Mouse (Mus musculus) hindbrain, embryonic 12.5 days (tissue): Measurements from ENCODE around the gene Fam81b. TPM values are rescaled to one million over a fixed set of nuclear protein-coding genes. Genes with fewer than 3 reads are reported as not detected.
"Not testable (repeated sequence)": the region's sequence is repeated elsewhere in the genome, so short reads cannot be mapped to it uniquely, and the experiment has no call there.

Experiments used
- ATAC-seq: fragments of 200-750 bp; cut with Nextera tagmentation; 2 replicates; pipeline ENCODE4 v1.8.0; 2017; ENCODE audit warnings: moderate TSS enrichment; ENCODE audit not compliant: low FRiP score
- H3K27ac ChIP-seq: fragments of 300-500 bp; sonication (generic); 2 replicates; pipeline ENCODE4 v1.5.1; 2016; ENCODE audit warnings: mild to moderate bottlenecking
- H3K27me3 ChIP-seq: fragments of 300-500 bp; sonication (generic); 2 replicates; pipeline ENCODE4 v1.6.1; 2016; ENCODE audit warnings: mild to moderate bottlenecking
- H3K36me3 ChIP-seq: fragments of 300-500 bp; sonication (generic); 2 replicates; pipeline ENCODE4 v1.6.1; 2016; ENCODE audit warnings: mild to moderate bottlenecking
- H3K4me1 ChIP-seq: fragments of 300-500 bp; sonication (generic); 2 replicates; pipeline ENCODE4 v1.6.1; 2016
- H3K4me2 ChIP-seq: fragments of 300-500 bp; sonication (generic); replicated peaks from 2 replicates; pipeline ENCODE4 v1.6.1; 2016; ENCODE audit warnings: mild to moderate bottlenecking
- H3K4me3 ChIP-seq: fragments of 300-500 bp; sonication (generic); 2 replicates; pipeline ENCODE4 v1.5.1; 2016; ENCODE audit warnings: mild to moderate bottlenecking
- H3K9ac ChIP-seq: fragments of 300-500 bp; sonication (generic); 2 replicates; pipeline ENCODE4 v1.6.1; 2016; ENCODE audit warnings: mild to moderate bottlenecking, moderate library complexity
- H3K9me3 ChIP-seq: fragments of 300-500 bp; sonication (generic); replicated peaks from 2 replicates; pipeline ENCODE4 v1.6.1; 2016; ENCODE audit warnings: mild to moderate bottlenecking
- WGBS: fragments of 180-500 bp; shearing (Covaris S2); methylation state at CpG from one replicate; pipeline ENCODE4 v1.1.7; 2016; 5-methylcytosine and 5-hydroxymethylcytosine counted together
- polyA plus RNA-seq: library from polyadenylated mRNA; unstranded; fragments of >200 nt; fragmentation: Nextera tagmentation; extraction: Ambion mirVana; gene quantifications from 2 replicates; pipeline ENCODE4 v1.2.1, GENCODE M21; 2016

Gene Fam81b
- polyA plus RNA-seq, result 1.5 and 2.6 TPM in 2 replicates

DNA sequence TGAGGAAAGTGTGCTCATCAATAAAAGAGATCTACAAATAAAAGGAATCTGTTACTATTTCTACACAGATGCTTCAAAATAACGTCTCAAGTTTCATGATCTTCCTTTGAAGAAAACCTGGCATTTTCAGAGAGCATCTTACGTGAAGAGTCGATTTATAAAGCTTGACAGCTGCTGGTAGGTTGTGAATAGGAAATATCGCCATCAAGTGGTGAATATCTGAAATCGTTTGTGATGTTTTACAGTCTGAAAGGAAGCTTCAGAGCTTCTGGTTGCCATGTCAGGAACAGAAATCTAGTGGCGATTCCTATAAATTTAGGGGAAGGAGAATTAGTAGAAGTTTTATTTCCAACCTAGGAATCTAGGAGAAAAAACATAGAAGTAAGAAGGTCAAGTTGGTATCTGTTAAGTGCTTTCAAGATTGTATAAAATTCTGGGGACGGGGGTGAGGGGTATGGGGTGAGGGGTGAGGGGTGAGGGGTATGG lies at the start of gene Fam81b:
Fam81b (minus strand) TSS at position 436 of the 486 bp plus-strand sequence.
- H3K9me3 ChIP-seq, result no peaks in the 10 kb centered on the region
- no peak within 1 kb of the TSS for H3K4me2 ChIP-seq
- 42% methylated on average over 7 of the region's 7 CpGs for WGBS
- no peak within 1 kb of the TSS for H3K9ac ChIP-seq
- no peak within 1 kb of the TSS for H3K4me3 ChIP-seq
- H3K4me1 ChIP-seq, result no peaks in the 10 kb centered on the region
- no peak for ATAC-seq
- no peaks in the 10 kb centered on the region for H3K27me3 ChIP-seq
- H3K36me3 ChIP-seq, result no peaks in the 10 kb centered on the region
- no peak within 1 kb of the TSS for H3K27ac ChIP-seq

DNA sequence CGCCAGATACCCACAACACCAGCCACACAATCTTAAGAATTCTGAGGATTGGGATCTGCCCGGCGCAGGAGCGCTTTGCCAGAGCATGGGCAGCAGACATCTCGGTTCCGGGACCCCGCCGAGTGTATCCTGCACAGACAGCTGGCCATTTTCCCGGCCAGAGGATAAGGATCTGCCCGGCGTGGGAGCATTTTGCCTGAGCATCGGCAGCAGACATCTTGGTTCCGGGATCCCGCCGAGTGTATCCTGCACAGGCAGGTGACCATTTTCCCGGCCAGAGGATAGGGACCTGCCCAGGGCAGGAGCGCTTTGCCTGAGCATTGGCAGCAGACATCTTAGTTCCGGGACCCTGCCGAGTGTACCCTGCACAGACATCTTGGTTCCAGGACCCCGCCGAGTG lies 41.1 kb upstream of the Fam81b start:
- H3K9ac ChIP-seq, H3K27ac ChIP-seq, H3K4me1 ChIP-seq, H3K4me2 ChIP-seq, H3K4me3 ChIP-seq, H3K9me3 ChIP-seq, H3K27me3 ChIP-seq, ATAC-seq, H3K36me3 ChIP-seq: not testable (repeated sequence)
- 86% methylated on average over 21 of the region's 21 CpGs for WGBS

DNA sequence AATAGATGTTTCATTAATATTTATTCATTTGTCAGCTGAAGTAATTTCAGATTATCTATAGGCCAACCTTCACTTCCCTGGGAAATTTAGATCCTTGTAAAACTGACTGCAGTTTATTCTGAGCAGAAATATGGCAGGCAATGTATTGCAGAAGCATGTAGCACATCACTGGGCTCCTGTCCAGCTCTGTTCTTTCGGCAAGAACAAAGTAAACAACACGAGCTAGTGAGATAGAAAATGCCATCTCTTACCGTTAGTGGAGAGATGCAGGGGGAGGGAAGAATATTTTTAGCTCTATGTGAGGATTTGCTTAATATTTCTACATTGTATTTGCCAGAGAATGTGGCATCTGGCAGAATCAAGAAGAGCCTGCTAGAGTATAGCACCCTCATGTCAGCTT lies 13.8 kb upstream of the Fam81b start:
- Histone ChIP-seq H3K4me1 (no peaks in the 10 kb centered on the region), H3K27me3 (no peaks in the 10 kb centered on the region), H3K4me2 (no peak overlapping the region), H3K36me3 (no peaks in the 10 kb centered on the region), H3K4me3 (no peak overlapping the region), H3K27ac (no peak overlapping the region), H3K9ac (no peak overlapping the region), H3K9me3 (no peaks in the 10 kb centered on the region)
- 77% methylated on average over 3 of the region's 3 CpGs for WGBS
- no peak for ATAC-seq

DNA sequence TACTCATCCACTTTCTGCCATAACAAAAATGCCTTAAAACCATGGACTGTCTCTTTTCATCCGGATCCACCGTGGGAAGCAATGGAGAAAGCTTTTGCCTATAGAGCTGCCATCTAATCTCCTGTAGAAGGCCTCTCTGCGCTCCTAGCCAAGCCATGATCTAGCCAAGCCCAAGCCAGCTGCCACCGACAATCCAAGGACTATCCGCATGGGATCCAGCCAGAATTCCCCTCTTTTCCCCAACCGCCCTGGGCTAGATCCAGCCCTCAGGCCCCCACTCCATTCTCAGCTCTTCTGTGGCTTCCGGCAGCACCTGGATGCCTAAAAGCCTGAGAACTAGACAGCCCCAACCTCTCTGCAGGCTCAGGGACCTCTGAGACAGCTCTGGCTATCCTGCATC lies 6.7 kb upstream of the Fam81b start:
- 93% methylated on average over 7 of the region's 7 CpGs for WGBS
- no peak for ATAC-seq

DNA sequence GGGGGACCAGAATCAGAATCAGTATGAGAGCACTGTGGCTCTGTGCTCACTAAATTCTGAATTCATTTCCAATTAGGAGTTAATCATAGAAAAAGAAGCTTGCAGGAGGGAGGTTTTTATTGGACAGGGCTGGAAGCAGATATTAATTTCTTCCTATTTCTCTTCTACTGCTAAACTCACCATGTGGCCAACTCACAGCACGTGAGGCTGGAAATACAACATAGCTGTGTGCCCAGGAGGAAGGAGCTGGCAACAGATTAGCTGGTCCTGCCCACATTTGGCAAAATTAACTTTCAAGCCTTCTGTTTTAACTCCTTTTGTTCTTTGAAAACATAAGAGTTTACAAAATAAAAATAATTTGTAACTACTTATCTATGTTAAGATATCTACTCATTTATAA lies 3.9 kb upstream of the Fam81b start:
- WGBS, result 67% methylated on average over 1 of the region's 1 CpGs
- Histone ChIP-seq H3K4me2 (no peak overlapping the region), H3K9ac (no peak overlapping the region), H3K4me1 (no peaks in the 10 kb centered on the region), H3K9me3 (no peaks in the 10 kb centered on the region), H3K36me3 (no peaks in the 10 kb centered on the region), H3K27me3 (no peaks in the 10 kb centered on the region), H3K4me3 (no peak overlapping the region), H3K27ac (no peak overlapping the region)
- no peak for ATAC-seq

More for the DNA sequence above, 6.7 kb upstream of the Fam81b start:
- no peaks in the 10 kb centered on the region for H3K9me3 ChIP-seq
- H3K27me3 ChIP-seq, result no peaks in the 10 kb centered on the region
- no peak overlapping the region for H3K4me2 ChIP-seq
- no peaks in the 10 kb centered on the region for H3K4me1 ChIP-seq
- H3K36me3 ChIP-seq, result no peaks in the 10 kb centered on the region
- H3K9ac ChIP-seq, result no peak overlapping the region
- H3K27ac ChIP-seq, result no peak overlapping the region
- no peak overlapping the region for H3K4me3 ChIP-seq

DNA sequence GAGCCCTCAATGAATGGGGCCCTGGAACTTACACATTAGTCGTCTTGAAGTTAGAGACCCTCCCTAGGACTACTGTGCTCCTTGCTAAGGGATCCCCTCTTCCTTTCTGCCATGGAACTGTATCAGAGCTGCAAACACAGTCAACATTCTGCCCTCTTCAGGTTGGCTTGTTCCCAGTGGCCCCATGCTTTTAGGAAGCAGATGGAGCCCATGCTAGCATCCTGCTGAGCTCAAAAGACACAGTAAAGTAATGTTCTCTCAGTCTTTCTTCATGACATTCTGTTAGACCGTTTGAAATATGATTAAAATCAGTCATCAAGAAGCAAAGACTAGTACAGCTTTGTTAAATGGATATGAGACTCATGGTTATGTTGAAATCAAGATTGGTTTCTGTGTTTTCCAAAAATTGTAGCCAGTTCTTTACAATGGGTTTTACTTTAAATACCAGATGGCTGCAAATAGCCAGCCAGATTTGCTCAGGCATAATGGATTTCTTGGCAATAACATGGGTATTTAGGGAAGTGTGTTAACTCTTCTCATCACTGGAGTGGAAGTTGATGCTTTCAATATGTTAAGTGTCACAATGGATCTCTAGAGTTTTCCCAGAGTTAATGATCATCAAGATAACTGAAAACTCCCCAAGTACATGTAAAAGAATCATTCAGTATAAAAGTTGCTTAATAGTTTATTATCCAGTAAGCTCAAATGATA lies 938 bp upstream of the Fam81b start:
- WGBS, result 73% methylated on average over 2 of the region's 2 CpGs
- no peaks in the 10 kb centered on the region for H3K27me3 ChIP-seq
- ATAC-seq, result no peak

DNA sequence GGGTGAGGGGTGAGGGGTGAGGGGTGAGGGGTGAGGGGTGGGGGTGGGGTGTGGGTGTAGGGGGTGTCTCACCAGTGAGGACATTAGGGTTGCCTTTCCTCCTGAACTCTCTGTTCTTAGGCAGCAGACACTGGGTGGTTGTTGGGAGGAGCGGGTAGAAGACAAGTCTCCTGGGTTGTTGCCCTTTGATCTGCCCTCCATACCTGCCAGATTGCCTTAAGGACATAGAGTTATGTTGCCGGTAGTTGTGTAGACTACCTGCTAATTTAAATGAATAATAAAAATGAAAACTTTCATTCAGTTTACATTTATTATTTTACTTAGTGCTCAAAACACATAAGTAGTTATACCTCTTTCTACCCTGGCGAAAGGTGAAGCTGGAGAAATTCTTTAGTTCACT lies 369 bp upstream of the Fam81b start:
- no peaks in the 10 kb centered on the region for H3K27me3 ChIP-seq
- H3K36me3 ChIP-seq, result no peaks in the 10 kb centered on the region
- no peaks in the 10 kb centered on the region for H3K9me3 ChIP-seq
- no peaks in the 10 kb centered on the region for H3K4me1 ChIP-seq
- no peak overlapping the region for H3K4me2 ChIP-seq
- H3K9ac ChIP-seq, result no peak overlapping the region
- 98% methylated on average over 3 of the region's 3 CpGs for WGBS
- ATAC-seq, result no peak
- no peak overlapping the region for H3K4me3 ChIP-seq
- H3K27ac ChIP-seq, result no peak overlapping the region

More for the DNA sequence above, 938 bp upstream of the Fam81b start:
- Histone ChIP-seq H3K27ac (no peak overlapping the region), H3K9ac (no peak overlapping the region), H3K4me1 (no peaks in the 10 kb centered on the region), H3K9me3 (no peaks in the 10 kb centered on the region), H3K4me3 (no peak overlapping the region), H3K4me2 (no peak overlapping the region), H3K36me3 (no peaks in the 10 kb centered on the region)

DNA sequence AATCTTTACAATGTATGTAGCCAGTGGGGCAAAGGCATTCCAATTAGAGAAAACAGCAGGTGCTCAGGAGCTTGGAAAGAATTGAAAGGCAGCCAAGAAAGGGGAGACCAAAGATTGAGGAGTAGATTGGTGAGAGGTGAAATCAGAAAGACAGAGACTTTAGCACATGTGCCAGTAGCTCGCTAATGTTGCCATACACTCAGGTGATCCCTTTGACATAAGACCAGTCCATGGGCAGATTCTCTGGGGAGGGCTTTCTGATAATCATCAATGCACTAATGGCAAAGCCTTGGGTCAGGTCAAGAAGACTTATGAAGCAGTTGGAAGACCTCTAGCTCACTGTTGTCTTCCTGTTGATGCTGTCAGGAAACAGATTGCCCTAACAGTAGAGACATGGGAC lies 671 bp downstream of the Fam81b start:
- Histone ChIP-seq H3K4me3 (no peak overlapping the region), H3K36me3 (no peaks in the 10 kb centered on the region), H3K27me3 (no peaks in the 10 kb centered on the region), H3K4me2 (no peak overlapping the region), H3K9me3 (no peaks in the 10 kb centered on the region), H3K4me1 (no peaks in the 10 kb centered on the region), H3K27ac (no peak overlapping the region), H3K9ac (no peak overlapping the region)
- 88% methylated on average over 1 of the region's 1 CpGs for WGBS
- ATAC-seq, result no peak

DNA sequence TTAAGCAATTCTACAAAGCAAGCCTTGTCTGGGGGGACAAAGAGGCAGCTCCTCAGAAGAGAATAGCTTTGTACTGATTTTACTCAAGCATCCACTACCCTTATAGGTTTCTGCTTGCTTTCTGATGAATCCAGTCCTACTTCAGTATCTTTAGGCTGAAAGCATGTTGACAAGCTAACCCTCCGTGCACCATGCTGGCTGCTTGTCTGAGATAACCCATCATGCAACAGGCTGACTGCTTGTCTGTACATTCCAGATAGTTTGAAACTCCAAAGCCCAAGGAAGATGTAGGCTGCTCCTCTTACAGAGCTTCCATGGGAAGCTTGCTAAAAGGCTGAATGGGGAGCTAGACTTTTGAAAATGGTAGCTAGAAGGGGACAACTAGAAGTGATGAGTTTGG lies 1.7 kb downstream of the Fam81b start:
- no peaks in the 10 kb centered on the region for H3K36me3 ChIP-seq
- H3K4me1 ChIP-seq, result no peaks in the 10 kb centered on the region
- H3K4me3 ChIP-seq, result no peak overlapping the region
- H3K27me3 ChIP-seq, result no peaks in the 10 kb centered on the region
- no peak overlapping the region for H3K9ac ChIP-seq
- H3K4me2 ChIP-seq, result no peak overlapping the region
- H3K9me3 ChIP-seq, result no peaks in the 10 kb centered on the region
- no peak overlapping the region for H3K27ac ChIP-seq
- WGBS, result 90% methylated on average over 1 of the region's 1 CpGs
- ATAC-seq, result no peak

DNA sequence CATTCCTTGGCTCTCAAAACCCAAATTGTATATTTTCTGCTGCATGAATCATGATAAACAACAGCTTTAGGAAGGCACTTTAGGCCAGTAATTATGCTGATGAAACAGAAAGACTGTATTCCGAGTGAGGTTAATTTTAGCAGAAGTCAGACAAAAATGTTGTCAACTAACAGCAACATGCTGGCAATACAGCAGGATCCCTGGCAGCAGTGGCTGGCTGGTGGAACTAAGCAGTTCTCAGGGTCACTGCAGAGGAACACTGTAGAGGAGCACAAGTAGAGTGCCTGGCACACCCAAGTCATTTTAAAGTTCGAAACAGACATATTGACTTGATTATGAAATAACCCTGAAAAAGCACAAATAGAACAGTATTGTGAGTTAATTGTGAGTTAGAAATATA lies 2.8 kb downstream of the Fam81b start:
- Histone ChIP-seq H3K36me3 (no peaks in the 10 kb centered on the region), H3K4me1 (no peaks in the 10 kb centered on the region), H3K27me3 (no peaks in the 10 kb centered on the region), H3K9me3 (no peaks in the 10 kb centered on the region; the same call in 1 of the 2 replicates), H3K27ac (no peak overlapping the region), H3K4me2 (no peak overlapping the region), H3K9ac (no peak overlapping the region), H3K4me3 (no peak overlapping the region)
- no peak for ATAC-seq
- WGBS, result 85% methylated on average over 2 of the region's 2 CpGs

DNA sequence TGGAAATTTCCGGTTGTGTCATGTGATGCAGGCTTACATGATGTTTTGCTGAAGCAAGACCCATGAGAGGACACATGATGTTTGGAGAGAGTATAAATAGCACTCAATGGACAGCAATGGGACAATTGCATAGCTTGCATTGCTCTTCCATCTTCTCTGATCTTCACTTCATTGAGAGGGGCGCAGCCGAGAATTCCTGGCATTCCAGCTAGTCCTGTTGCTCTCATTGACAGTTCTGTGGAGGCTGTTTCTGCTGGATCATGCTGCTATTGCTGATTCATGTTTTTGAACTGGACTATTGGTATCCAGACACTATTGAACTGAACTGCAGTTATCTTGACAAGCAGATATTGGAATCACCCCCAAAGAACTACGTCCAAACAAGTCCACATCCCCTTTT lies 12.8 kb downstream of the Fam81b start:
- Histone ChIP-seq H3K27ac (no peak overlapping the region), H3K4me3 (no peak overlapping the region), H3K4me1 (no peaks in the 10 kb centered on the region), H3K9ac (no peak overlapping the region), H3K36me3 (no peaks in the 10 kb centered on the region), H3K27me3 (no peaks in the 10 kb centered on the region), H3K9me3 (no peaks in the 10 kb centered on the region; the same call in 1 of the 2 replicates), H3K4me2 (no peak overlapping the region)
- WGBS, result 73% methylated on average over 4 of the region's 4 CpGs
- no peak for ATAC-seq

DNA sequence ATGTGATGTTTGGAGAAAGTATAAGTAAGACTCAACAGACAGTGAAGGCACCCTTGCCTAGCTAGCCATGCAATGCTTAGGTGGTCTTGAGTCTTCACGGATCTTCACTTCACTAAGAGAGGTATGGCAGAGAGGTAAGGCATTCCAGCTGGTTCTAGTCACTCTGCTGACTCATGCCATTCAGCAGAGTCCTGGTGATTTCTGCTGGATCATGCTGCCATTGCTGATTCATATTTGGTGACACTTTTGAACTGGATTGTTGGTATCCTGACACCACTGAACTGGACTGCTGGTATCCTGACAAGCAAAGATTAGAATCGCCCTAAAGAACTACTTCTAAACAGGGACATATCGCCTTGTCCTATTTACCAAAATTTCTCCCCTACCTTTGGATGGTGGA lies 20.3 kb downstream of the Fam81b start:
- Histone ChIP-seq H3K27ac (no peak overlapping the region), H3K27me3 (no peaks in the 10 kb centered on the region), H3K9ac (no peak overlapping the region), H3K4me2 (no peak overlapping the region), H3K4me1 (no peaks in the 10 kb centered on the region), H3K4me3 (no peak overlapping the region), H3K36me3 (no peaks in the 10 kb centered on the region), H3K9me3 (no peaks in the 10 kb centered on the region)
- no peak for ATAC-seq
- WGBS, result 94% methylated on average over 3 of the region's 3 CpGs

DNA sequence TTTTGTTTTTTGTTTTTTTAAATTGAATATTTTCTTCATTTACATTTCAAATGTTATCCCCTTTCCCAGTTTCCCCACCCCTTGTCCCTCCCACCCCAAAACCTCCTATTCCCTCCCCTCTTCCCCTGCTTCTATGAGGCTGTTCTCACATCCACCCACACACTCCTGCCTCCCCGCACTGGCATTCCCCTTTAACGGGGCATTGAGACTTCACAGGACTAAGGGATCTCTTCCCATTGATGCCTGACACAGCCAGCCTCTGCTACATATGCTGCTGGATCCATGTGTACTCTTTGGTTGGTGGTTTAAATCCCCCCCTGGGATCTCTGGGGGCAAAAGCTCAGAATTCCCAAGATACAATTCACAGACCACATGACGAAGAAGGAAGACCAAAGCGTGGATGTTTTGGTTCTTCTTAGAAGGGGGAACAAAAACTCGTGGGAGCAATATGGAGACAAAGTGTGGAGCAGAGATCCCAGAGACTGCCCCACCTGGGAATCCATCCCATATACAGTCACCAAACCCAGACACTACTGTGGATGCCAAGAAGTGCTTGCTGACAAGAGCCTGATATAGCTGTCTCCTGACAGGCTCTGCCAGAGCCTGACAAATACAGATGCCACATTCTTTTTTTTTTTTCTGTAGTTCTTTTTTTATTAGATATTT lies 40.4 kb downstream of the Fam81b start:
- no peak for ATAC-seq

More for the DNA sequence above, 40.4 kb downstream of the Fam81b start:
- Histone ChIP-seq H3K27me3 (no peaks in the 10 kb centered on the region), H3K9me3 (no peaks in the 10 kb centered on the region), H3K36me3 (no peaks in the 10 kb centered on the region), H3K4me3 (no peak overlapping the region), H3K27ac (no peak overlapping the region), H3K9ac (no peak overlapping the region), H3K4me1 (no peaks in the 10 kb centered on the region), H3K4me2 (no peak overlapping the region)
- WGBS, result 75% methylated on average over 5 of the region's 5 CpGs
